Mouse (Mus musculus) E14TG2a.4 (cell line): Measurements from ENCODE around the gene Ccdc92b.

ENCODE experiments used
- CTCF ChIP-seq: conservative IDR thresholded peaks from 2 replicates; pipeline ENCODE4 v1.5.1; 2014; ENCODE audit warnings: low read length
- NANOG ChIP-seq: IDR thresholded peaks from 2 replicates; pipeline ENCODE4 v1.6.1; 2014; ENCODE audit warnings: borderline replicate concordance, low read length, mixed read lengths
- POU5F1 ChIP-seq: IDR thresholded peaks from 2 replicates; pipeline ENCODE4 v1.6.1; 2014; ENCODE audit warnings: low read length, borderline replicate concordance

- no peak for TF ChIP-seq CTCF
- TF ChIP-seq NANOG, result no peak
- no peak for TF ChIP-seq POU5F1
These were observed 4.3 kb downstream of the Ccdc92b start for GRCm38 (mm10) chr11:74623693-74624092.
